In the genomic region with DNA sequence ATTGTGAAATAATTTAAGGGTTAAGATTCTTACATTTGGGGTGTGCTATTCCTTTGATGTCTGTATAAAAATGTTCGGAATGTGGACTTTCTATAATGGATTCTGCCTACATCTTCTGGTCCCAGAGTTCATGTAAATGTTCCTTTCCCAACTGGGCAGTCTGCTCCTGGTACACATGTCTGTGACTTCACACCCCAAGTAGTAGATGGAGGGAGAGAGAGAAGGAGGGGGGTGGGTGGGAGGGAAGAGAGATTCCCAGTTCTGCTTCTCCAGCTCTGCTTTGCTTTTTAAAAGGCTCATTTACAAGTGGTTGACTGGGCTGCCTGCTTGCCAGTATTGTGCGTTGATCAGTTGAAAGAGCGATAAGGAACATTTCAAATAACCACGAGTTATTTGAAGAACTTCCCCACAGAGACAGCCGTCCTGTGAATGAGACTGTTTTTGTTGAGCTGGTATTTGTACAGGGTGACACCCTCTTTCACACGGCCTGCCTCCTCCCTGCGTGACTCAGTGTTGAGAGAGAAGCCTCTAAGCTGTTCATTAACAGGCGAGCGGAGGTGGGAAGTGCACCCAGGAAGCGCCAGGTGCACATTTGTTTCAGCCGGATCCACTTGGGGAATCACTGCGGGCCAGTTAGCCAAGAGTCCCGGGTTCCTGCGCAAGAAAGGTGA, we compare ENCODE assay signal across 8 mouse cellular contexts. TPM values are rescaled to one million over a fixed set of nuclear protein-coding genes. Genes with fewer than 3 reads are reported as not detected.
DNase-seq lines count a peak whose midpoint lies in the region; ATAC-seq lines count a peak whose summit lies in the region.

A gene (plus strand): TSS at position 541 of the 671 bp plus-strand sequence.

- peak; percentile 5 for DNase-seq in heart, adult 8-10 months (ENCODE audit: low spot score)
- no peak for DNase-seq in heart, adult 11 months
- DNase-seq in 416B (ENCODE audit: low read depth) = peak; percentile 23
- DNase-seq in frontal cortex, adult 2 months (ENCODE audit: extremely low spot score in 1 of 2, low spot score in 1 of 2) = peak; percentile 8 to 62
- peak; percentile 56 to 73 for DNase-seq in kidney, postnatal 4 days
- no peak for DNase-seq in adrenal gland, postnatal 14 days
- no peak for DNase-seq in gastrocnemius, postnatal 25 days

- peak; percentile 59; the same call in 1 of the 2 replicates for ATAC-seq in monocyte, adult 5-6 weeks (replicated peaks; ENCODE audit: insufficient number of reproducible peaks, low FRiP score, low TSS enrichment, poor library complexity, severe bottlenecking)

RNA-seq across cellular contexts. Expression of the gene that starts here (rescaled TPM):
- under 1 TPM; 0.11 to 0.84 (median 0.48) TPM for total RNA-seq in heart, adult 8-10 months (2022)
- polyA plus RNA-seq in frontal cortex, adult 2 months (2012; rRNA removed) = 1.3 and 1.4 TPM in 2 replicates
- total RNA-seq in monocyte, adult 5-6 weeks (2017) = 0.29 to 2.2 TPM (median 1.3 TPM) in 3 replicates
- 0.15 TPM in 1 of 2 replicates, not detected in the other for total RNA-seq in adrenal gland, postnatal 14 days (2021)
- under 1 TPM in 1 of 2 experiments, not detected in 1; 0.33 TPM for total RNA-seq in gastrocnemius, postnatal 25 days (2021)

Comparison
In these comparisons a context has a peak if more than half of its experiments do, and no peak if none do; other contexts are left out.
1. Peak in DNase-seq in heart, adult 8-10 months; RNA of the gene not detected or under 1 TPM.
2. DNase-seq: peak in 416B (single experiment), frontal cortex, adult 2 months (2 of 2) and kidney, postnatal 4 days (2 of 2); none in heart, adult 11 months (single experiment), adrenal gland, postnatal 14 days (single experiment) and gastrocnemius, postnatal 25 days (single experiment).